Mouse (Mus musculus) hindbrain, embryonic 13.5 days (tissue): Measurements from ENCODE around the gene Rps13. TPM values are rescaled to one million over a fixed set of nuclear protein-coding genes. Genes with fewer than 3 reads are reported as not detected.
"Not testable (repeated sequence)": the region's sequence is repeated elsewhere in the genome, so short reads cannot be mapped to it uniquely, and the experiment has no call there.

Experiments used
- ATAC-seq: fragments of 200-750 bp; cut with Nextera tagmentation; 2 replicates; pipeline ENCODE4 v1.8.0; 2017; ENCODE audit warnings: moderate TSS enrichment; ENCODE audit not compliant: low FRiP score
- H3K27ac ChIP-seq: fragments of 300-500 bp; sonication (generic); 2 replicates; pipeline ENCODE4 v1.5.1; 2015; ENCODE audit warnings: inconsistent platforms, mild to moderate bottlenecking, moderate library complexity
- H3K27me3 ChIP-seq: fragments of 300-500 bp; sonication (generic); 2 replicates; pipeline ENCODE4 v1.6.1; 2015; ENCODE audit warnings: mild to moderate bottlenecking, inconsistent platforms
- H3K36me3 ChIP-seq: fragments of 300-500 bp; sonication (generic); 2 replicates; pipeline ENCODE4 v1.6.1; 2015; ENCODE audit warnings: mild to moderate bottlenecking, inconsistent platforms
- H3K4me1 ChIP-seq: fragments of 300-500 bp; sonication (generic); replicated peaks from 2 replicates; pipeline ENCODE4 v1.6.1; 2015; ENCODE audit warnings: inconsistent platforms
- H3K4me2 ChIP-seq: fragments of 300-500 bp; sonication (generic); 2 replicates; pipeline ENCODE4 v1.6.1; 2015; ENCODE audit warnings: inconsistent platforms, mild to moderate bottlenecking, moderate library complexity
- H3K4me3 ChIP-seq: fragments of 300-500 bp; sonication (generic); 2 replicates; pipeline ENCODE4 v1.5.1; 2015; ENCODE audit warnings: mild to moderate bottlenecking, inconsistent platforms
- H3K9ac ChIP-seq: fragments of 300-500 bp; sonication (generic); 2 replicates; pipeline ENCODE4 v1.6.1; 2015; ENCODE audit warnings: mild to moderate bottlenecking, inconsistent platforms
- H3K9me3 ChIP-seq: fragments of 300-500 bp; sonication (generic); 2 replicates; pipeline ENCODE4 v1.6.1; 2016; ENCODE audit warnings: inconsistent platforms
- WGBS: fragments of 180-500 bp; shearing (Covaris S2); methylation state at CpG from one replicate; pipeline ENCODE4 v1.1.7; 2015; 5-methylcytosine and 5-hydroxymethylcytosine counted together
- polyA plus RNA-seq: library from polyadenylated mRNA; unstranded; fragments of >200 nt; fragmentation: Nextera tagmentation; extraction: Ambion mirVana; gene quantifications from 2 replicates; pipeline ENCODE4 v1.2.1, GENCODE M21; 2015

The Rps13 gene
- polyA plus RNA-seq: 563 and 564 TPM in 2 replicates

GRCm38 (mm10) chr7:116333713-116334668, at the start of gene Rps13:
Gene Rps13 (minus strand): TSS chr7:116334195.
- Histone ChIP-seq H3K27ac (peak within 1 kb of the TSS; percentile 92), H3K9me3 (no peaks in the 10 kb centered on the region), H3K9ac (peak within 1 kb of the TSS; percentile 97), H3K27me3 (no peaks in the 10 kb centered on the region), H3K4me2 (peak within 1 kb of the TSS; percentile 75), H3K4me3 (peak within 1 kb of the TSS; percentile 90), H3K36me3 (peaks cover 37% of the 10 kb centered on the region), H3K4me1 (peaks cover 21% of the 10 kb centered on the region)
- peak; percentile 99 for ATAC-seq
- WGBS: under 1% methylated on average over 78 of the region's 78 CpGs

- H3K27ac ChIP-seq, H3K4me1 ChIP-seq, ATAC-seq, H3K9me3 ChIP-seq, H3K9ac ChIP-seq, H3K27me3 ChIP-seq, H3K4me2 ChIP-seq, H3K4me3 ChIP-seq: not testable (repeated sequence)
- WGBS: 93% methylated on average over 6 of the region's 6 CpGs
- H3K36me3 ChIP-seq: peaks cover 26% of the 10 kb centered on the region
Measured at GRCm38 (mm10) chr7:116379181-116379580, 45.2 kb upstream of the Rps13 start.

- Histone ChIP-seq H3K27me3 (no peaks in the 10 kb centered on the region), H3K27ac (no peak overlapping the region), H3K4me1 (no peaks in the 10 kb centered on the region), H3K4me2 (no peak overlapping the region), H3K36me3 (peaks cover 32% of the 10 kb centered on the region), H3K9me3 (no peaks in the 10 kb centered on the region), H3K9ac (no peak overlapping the region), H3K4me3 (no peak overlapping the region)
- WGBS: 95% methylated on average over 1 of the region's 1 CpGs
- ATAC-seq: no peak
Measured at GRCm38 (mm10) chr7:116374284-116374683, 40.3 kb upstream of the Rps13 start.

GRCm38 (mm10) chr7:116336226-116336625, 2.2 kb upstream of the Rps13 start:
- H3K9me3 ChIP-seq: no peaks in the 10 kb centered on the region
- H3K27ac ChIP-seq: no peak overlapping the region
- WGBS: 88% methylated on average over 1 of the region's 1 CpGs
- no peaks in the 10 kb centered on the region for H3K27me3 ChIP-seq
- no peak overlapping the region for H3K9ac ChIP-seq
- no peak overlapping the region for H3K4me2 ChIP-seq
- peaks cover 23% of the 10 kb centered on the region for H3K36me3 ChIP-seq
- peaks cover 21% of the 10 kb centered on the region for H3K4me1 ChIP-seq
- no peak for ATAC-seq
- H3K4me3 ChIP-seq: no peak overlapping the region

GRCm38 (mm10) chr7:116335133-116335532, 1.1 kb upstream of the Rps13 start:
- Histone ChIP-seq H3K9ac (no peak overlapping the region), H3K9me3 (no peaks in the 10 kb centered on the region)
- ATAC-seq: no peak

GRCm38 (mm10) chr7:116334669-116335038, 659 bp upstream of the Rps13 start:
- Histone ChIP-seq H3K27ac (peak overlapping the region; percentile 76), H3K9ac (peak overlapping the region; percentile 97), H3K4me3 (peak overlapping the region; percentile 90), H3K27me3 (no peaks in the 10 kb centered on the region), H3K9me3 (no peaks in the 10 kb centered on the region), H3K4me1 (peaks cover 21% of the 10 kb centered on the region), H3K4me2 (peak overlapping the region; percentile 75), H3K36me3 (peaks cover 35% of the 10 kb centered on the region)
- ATAC-seq: no peak
- 26% methylated on average over 8 of the region's 8 CpGs for WGBS

More at GRCm38 (mm10) chr7:116335133-116335532, 1.1 kb upstream of the Rps13 start:
- peaks cover 21% of the 10 kb centered on the region for H3K4me1 ChIP-seq
- peak overlapping the region; percentile 75 for H3K4me2 ChIP-seq
- no peak overlapping the region; the same call in 1 of the 2 replicates for H3K4me3 ChIP-seq
- no peaks in the 10 kb centered on the region for H3K27me3 ChIP-seq
- WGBS: 74% methylated on average over 6 of the region's 6 CpGs
- no peak overlapping the region for H3K27ac ChIP-seq
- peaks cover 30% of the 10 kb centered on the region for H3K36me3 ChIP-seq

- Histone ChIP-seq H3K27ac (no peak overlapping the region), H3K9ac (no peak overlapping the region), H3K9me3 (no peaks in the 10 kb centered on the region), H3K27me3 (no peaks in the 10 kb centered on the region), H3K4me3 (no peak overlapping the region), H3K4me2 (no peak overlapping the region), H3K4me1 (peaks cover 21% of the 10 kb centered on the region), H3K36me3 (peaks cover 52% of the 10 kb centered on the region)
- 90% methylated on average over 2 of the region's 2 CpGs for WGBS
- no peak for ATAC-seq
Measured at GRCm38 (mm10) chr7:116331246-116331645, 2.7 kb downstream of the Rps13 start.

- Histone ChIP-seq H3K27ac (no peak overlapping the region), H3K27me3 (no peaks in the 10 kb centered on the region), H3K4me1 (peaks cover 17% of the 10 kb centered on the region), H3K36me3 (peaks cover 52% of the 10 kb centered on the region), H3K4me3 (no peak overlapping the region), H3K4me2 (no peak overlapping the region), H3K9ac (no peak overlapping the region), H3K9me3 (no peaks in the 10 kb centered on the region)
- no peak for ATAC-seq
- WGBS: 95% methylated on average over 4 of the region's 4 CpGs
Measured at GRCm38 (mm10) chr7:116329858-116330257, 4.1 kb downstream of the Rps13 start.

GRCm38 (mm10) chr7:116328777-116329176, 5.2 kb downstream of the Rps13 start:
- Histone ChIP-seq H3K9ac (no peak overlapping the region), H3K27ac (no peak overlapping the region), H3K36me3 (peaks cover 52% of the 10 kb centered on the region), H3K9me3 (no peaks in the 10 kb centered on the region), H3K4me3 (no peak overlapping the region), H3K27me3 (no peaks in the 10 kb centered on the region), H3K4me2 (no peak overlapping the region), H3K4me1 (peaks cover 12% of the 10 kb centered on the region)
- no peak for ATAC-seq
- 76% methylated on average over 7 of the region's 7 CpGs for WGBS

- H3K9ac ChIP-seq: no peak overlapping the region
- no peaks in the 10 kb centered on the region for H3K9me3 ChIP-seq
- no peaks in the 10 kb centered on the region for H3K27me3 ChIP-seq
- H3K4me3 ChIP-seq: no peak overlapping the region
- no peak overlapping the region for H3K4me2 ChIP-seq
- no peak overlapping the region for H3K27ac ChIP-seq
- ATAC-seq: no peak
- 87% methylated on average over 5 of the region's 5 CpGs for WGBS
- peaks cover 52% of the 10 kb centered on the region for H3K36me3 ChIP-seq
- H3K4me1 ChIP-seq: peaks cover 12% of the 10 kb centered on the region
Measured at GRCm38 (mm10) chr7:116327901-116328300, 6.1 kb downstream of the Rps13 start.

- Histone ChIP-seq H3K9ac (no peak overlapping the region), H3K4me3 (no peak overlapping the region), H3K36me3 (peaks cover 10% of the 10 kb centered on the region), H3K27me3 (no peaks in the 10 kb centered on the region), H3K27ac (no peak overlapping the region), H3K4me1 (0 out of 2 replicates have a peak, but pooled peaks cover 3% of the 10 kb centered on the region), H3K9me3 (no peaks in the 10 kb centered on the region), H3K4me2 (no peak overlapping the region)
- ATAC-seq: 0 out of 2 replicates have a peak, but pooled peaks have one; percentile 57
- WGBS: 35% methylated on average over 10 of the region's 10 CpGs
Measured at GRCm38 (mm10) chr7:116323331-116323964, 10.5 kb downstream of the Rps13 start.

GRCm38 (mm10) chr7:116309456-116309855, 24.5 kb downstream of the Rps13 start:
- H3K36me3 ChIP-seq: no peaks in the 10 kb centered on the region
- H3K4me1 ChIP-seq: peaks cover 26% of the 10 kb centered on the region
- H3K27ac ChIP-seq: no peak overlapping the region
- no peaks in the 10 kb centered on the region for H3K9me3 ChIP-seq
- 14% methylated on average over 9 of the region's 9 CpGs for WGBS
- H3K9ac ChIP-seq: no peak overlapping the region
- ATAC-seq: no peak
- H3K4me3 ChIP-seq: no peak overlapping the region
- peaks cover 34% of the 10 kb centered on the region for H3K27me3 ChIP-seq
- 0 out of 2 replicates have a peak overlapping the region, but pooled peaks have one; percentile 2 for H3K4me2 ChIP-seq
